Mouse (Mus musculus) embryonic facial prominence, embryonic 14.5 days (tissue): ENCODE results near the gene Igfbp5. TPM values are rescaled to one million over a fixed set of nuclear protein-coding genes. Genes with fewer than 3 reads are reported as not detected.

Experiments used
- ATAC-seq: fragments of 200-750 bp; cut with Nextera tagmentation; 2 replicates; pipeline ENCODE4 v1.8.0; 2017; ENCODE audit warnings: low read depth, moderate number of reproducible peaks, moderate TSS enrichment
- DNase-seq: peaks from one replicate; pipeline ENCODE4 v3.0.0-alpha.2; 2015; ENCODE audit warnings: low spot score
- H3K27ac ChIP-seq: fragments of 300-500 bp; sonication (generic); replicated peaks from 2 replicates; pipeline ENCODE4 v1.5.1; 2014; ENCODE audit warnings: low read depth, mild to moderate bottlenecking, low read length, moderate library complexity
- H3K27me3 ChIP-seq: fragments of 300-500 bp; sonication (generic); replicated peaks from 2 replicates; pipeline ENCODE4 v1.6.1; 2014; ENCODE audit warnings: low read length; ENCODE audit not compliant: control insufficient read depth, insufficient read depth
- H3K36me3 ChIP-seq: fragments of 300-500 bp; sonication (generic); 2 replicates; pipeline ENCODE4 v1.6.1; 2014; ENCODE audit warnings: low read length, mixed read lengths; ENCODE audit not compliant: control insufficient read depth, insufficient read depth
- H3K4me1 ChIP-seq: fragments of 300-500 bp; sonication (generic); 2 replicates; pipeline ENCODE4 v1.6.1; 2014; ENCODE audit warnings: antibody characterized with exemption, low read length; ENCODE audit not compliant: control insufficient read depth, insufficient read depth
- H3K4me2 ChIP-seq: fragments of 300-500 bp; sonication (generic); 2 replicates; pipeline ENCODE4 v1.6.1; 2014; ENCODE audit warnings: low read depth, mild to moderate bottlenecking, low read length, moderate library complexity, mixed read lengths
- H3K4me3 ChIP-seq: fragments of 300-500 bp; sonication (generic); 2 replicates; pipeline ENCODE4 v1.5.1; 2014; ENCODE audit warnings: low read depth, mild to moderate bottlenecking, low read length
- H3K9ac ChIP-seq: fragments of 300-500 bp; sonication (generic); 2 replicates; pipeline ENCODE4 v1.6.1; 2014; ENCODE audit warnings: low read depth, mild to moderate bottlenecking, low read length, moderate library complexity, mixed read lengths
- H3K9me3 ChIP-seq: fragments of 300-500 bp; sonication (generic); 2 replicates; pipeline ENCODE4 v1.6.1; 2016; ENCODE audit warnings: low read length; ENCODE audit not compliant: control insufficient read depth
- WGBS: fragments of 180-500 bp; shearing (Covaris S2); extraction: QIAGEN DNeasy Blood & Tissue Kit; methylation state at CpG from one replicate; pipeline ENCODE4 v1.1.7; 2014; 5-methylcytosine and 5-hydroxymethylcytosine counted together
- polyA plus RNA-seq: library from polyadenylated mRNA; unstranded; fragments of >200 nt; fragmentation: Nextera tagmentation; extraction: Ambion mirVana; gene quantifications from 2 replicates; pipeline ENCODE4 v1.2.1, GENCODE M21; 2014

Igfbp5 gene
- polyA plus RNA-seq, 1 experiment from 2014 or later: 131 TPM

GRCm38 (mm10) chr1:72847849-72848380, 26.8 kb downstream of the Igfbp5 start:
- Histone ChIP-seq H3K9ac (no peak overlapping the region), H3K27ac (no peak overlapping the region), H3K9me3 (no peaks in the 10 kb centered on the region), H3K4me3 (no peak overlapping the region), H3K4me2 (no peak overlapping the region), H3K27me3 (no peaks in the 10 kb centered on the region), H3K4me1 (no peaks in the 10 kb centered on the region), H3K36me3 (peaks cover 39% of the 10 kb centered on the region)
- DNase-seq (no peak), ATAC-seq (no peak)
- 85% methylated on average over 4 of the region's 4 CpGs for WGBS

GRCm38 (mm10) chr1:72844675-72845074, 30.0 kb downstream of the Igfbp5 start:
- DNase-seq (no peak), ATAC-seq (no peak)
- Histone ChIP-seq H3K9ac (no peak overlapping the region), H3K4me1 (no peaks in the 10 kb centered on the region), H3K27ac (no peak overlapping the region), H3K4me3 (no peak overlapping the region), H3K9me3 (no peaks in the 10 kb centered on the region), H3K27me3 (no peaks in the 10 kb centered on the region), H3K36me3 (peaks cover 14% of the 10 kb centered on the region), H3K4me2 (no peak overlapping the region)
- WGBS: 92% methylated on average over 6 of the region's 6 CpGs

GRCm38 (mm10) chr1:72842666-72843459, 31.8 kb downstream of the Igfbp5 start:
- H3K9ac ChIP-seq: no peak overlapping the region
- 78% methylated on average over 18 of the region's 18 CpGs for WGBS
- peaks cover 15% of the 10 kb centered on the region; the same call in 1 of the 2 replicates for H3K36me3 ChIP-seq
- H3K4me2 ChIP-seq: no peak overlapping the region
- H3K27me3 ChIP-seq: no peaks in the 10 kb centered on the region
- no peaks in the 10 kb centered on the region for H3K4me1 ChIP-seq
- H3K27ac ChIP-seq: no peak overlapping the region
- H3K9me3 ChIP-seq: no peaks in the 10 kb centered on the region
- DNase-seq (no peak), ATAC-seq (peak; percentile 20; the same call in 1 of the 2 replicates)
- no peak overlapping the region for H3K4me3 ChIP-seq

- H3K9me3 ChIP-seq: no peaks in the 10 kb centered on the region
- no peak overlapping the region for H3K9ac ChIP-seq
- H3K27me3 ChIP-seq: no peaks in the 10 kb centered on the region
- ATAC-seq (no peak), DNase-seq (no peak)
- H3K4me1 ChIP-seq: no peaks in the 10 kb centered on the region
- H3K36me3 ChIP-seq: peaks cover 15% of the 10 kb centered on the region; the same call in 1 of the 2 replicates
- H3K4me2 ChIP-seq: no peak overlapping the region
- H3K4me3 ChIP-seq: no peak overlapping the region
- H3K27ac ChIP-seq: no peak overlapping the region
- WGBS: 84% methylated on average over 7 of the region's 7 CpGs
These were observed 34.9 kb downstream of the Igfbp5 start for GRCm38 (mm10) chr1:72839791-72840190.

GRCm38 (mm10) chr1:72839356-72839755, 35.3 kb downstream of the Igfbp5 start:
- 42% methylated on average over 8 of the region's 8 CpGs for WGBS
- ATAC-seq (0 out of 2 replicates have a peak, but pooled peaks have one; percentile 31), DNase-seq (no peak)
- Histone ChIP-seq H3K9ac (no peak overlapping the region), H3K4me3 (no peak overlapping the region), H3K36me3 (peaks cover 11% of the 10 kb centered on the region; the same call in 1 of the 2 replicates), H3K27ac (no peak overlapping the region), H3K9me3 (no peaks in the 10 kb centered on the region), H3K4me2 (no peak overlapping the region), H3K4me1 (no peaks in the 10 kb centered on the region), H3K27me3 (no peaks in the 10 kb centered on the region)

- H3K27me3 ChIP-seq: no peaks in the 10 kb centered on the region
- peaks cover 17% of the 10 kb centered on the region for H3K4me1 ChIP-seq
- DNase-seq (no peak), ATAC-seq (no peak)
- no peak overlapping the region for H3K4me2 ChIP-seq
- H3K9me3 ChIP-seq: 0 out of 2 replicates have a peak, but pooled peaks cover 3% of the 10 kb centered on the region
- H3K9ac ChIP-seq: no peak overlapping the region
- H3K4me3 ChIP-seq: no peak overlapping the region
- 68% methylated on average over 4 of the region's 4 CpGs for WGBS
- H3K36me3 ChIP-seq: peaks cover 14% of the 10 kb centered on the region
- H3K27ac ChIP-seq: no peak overlapping the region
These were observed 41.1 kb downstream of the Igfbp5 start for GRCm38 (mm10) chr1:72833563-72833962.

GRCm38 (mm10) chr1:72832715-72833153, 42.0 kb downstream of the Igfbp5 start:
- Histone ChIP-seq H3K4me3 (no peak overlapping the region), H3K27ac (peak overlapping the region; percentile 16; the same call in 1 of the 2 replicates), H3K4me1 (peaks cover 23% of the 10 kb centered on the region), H3K4me2 (no peak overlapping the region), H3K9me3 (0 out of 2 replicates have a peak, but pooled peaks cover 3% of the 10 kb centered on the region), H3K36me3 (peaks cover 14% of the 10 kb centered on the region), H3K27me3 (no peaks in the 10 kb centered on the region), H3K9ac (no peak overlapping the region)
- ATAC-seq: 0 out of 2 replicates have a peak, but pooled peaks have one; percentile 12
- peak; percentile 53 for DNase-seq
- WGBS: 30% methylated on average over 3 of the region's 3 CpGs

GRCm38 (mm10) chr1:72830485-72830884, 44.2 kb downstream of the Igfbp5 start:
- peaks cover 33% of the 10 kb centered on the region for H3K4me1 ChIP-seq
- no peak overlapping the region for H3K9ac ChIP-seq
- no peaks in the 10 kb centered on the region for H3K27me3 ChIP-seq
- 0 out of 2 replicates have a peak, but pooled peaks cover 3% of the 10 kb centered on the region for H3K9me3 ChIP-seq
- no peak overlapping the region for H3K27ac ChIP-seq
- H3K4me2 ChIP-seq: no peak overlapping the region
- DNase-seq (no peak), ATAC-seq (no peak)
- no peak overlapping the region for H3K4me3 ChIP-seq
- H3K36me3 ChIP-seq: peaks cover 14% of the 10 kb centered on the region
- WGBS: 86% methylated on average over 2 of the region's 2 CpGs
